Mouse (Mus musculus) ES-E14 (cell line): ENCODE measurements around the gene Arhgef19. TPM values are rescaled to one million over a fixed set of nuclear protein-coding genes. Genes with fewer than 3 reads are reported as not detected.

Experiments
- DNase-seq: peaks from one replicate; pipeline ENCODE4 v3.0.0-alpha.2; 2013; ENCODE audit warnings: low read depth, low spot score
- H3K27ac ChIP-seq: 2 replicates; pipeline ENCODE4 v1.5.1; 2012; ENCODE audit warnings: low read depth, mild to moderate bottlenecking, low read length, moderate library complexity, mixed read lengths; ENCODE audit not compliant: poor library complexity, insufficient read depth, severe bottlenecking
- H3K36me3 ChIP-seq: 2 replicates; pipeline ENCODE4 v1.6.1; 2012; ENCODE audit warnings: mild to moderate bottlenecking, low read length, moderate library complexity, mixed read lengths; ENCODE audit not compliant: control insufficient read depth, poor library complexity, insufficient read depth, severe bottlenecking
- H3K4me1 ChIP-seq, 2 experiments: fragments of 150-350 bp in 1 of 2; sonication (generic) in 1 of 2; 2 replicates each; pipeline ENCODE4 v1.6.1; 2012; ENCODE audit warnings: low read length in 2 of 2, mild to moderate bottlenecking in 1 of 2, mixed read lengths in 1 of 2; ENCODE audit not compliant: control insufficient read depth in 2 of 2, insufficient read depth in 2 of 2, poor library complexity in 1 of 2
- H3K4me3 ChIP-seq, 2 experiments: fragments of 150-350 bp in 1 of 2; sonication (generic) in 1 of 2; 2 replicates each; pipeline ENCODE4 v1.5.1; 2012; ENCODE audit warnings: low read length in 2 of 2, low read depth in 1 of 2, mild to moderate bottlenecking in 1 of 2, mixed read lengths in 1 of 2; ENCODE audit not compliant: insufficient read depth in 1 of 2, poor library complexity in 1 of 2, severe bottlenecking in 1 of 2
- H3K9ac ChIP-seq: 2 replicates; pipeline ENCODE4 v1.6.1; 2012; ENCODE audit warnings: low read depth, mild to moderate bottlenecking, low read length, mixed read lengths; ENCODE audit not compliant: poor library complexity, insufficient read depth, severe bottlenecking
- H3K9me3 ChIP-seq: fragments of 150-350 bp; sonication (generic); 2 replicates; pipeline ENCODE4 v1.6.1; 2012; ENCODE audit warnings: low read depth, mild to moderate bottlenecking, low read length; ENCODE audit not compliant: control insufficient read depth, insufficient read depth
- CHD2 ChIP-seq: IDR thresholded peaks from 2 replicates; pipeline ENCODE4 v1.6.1; 2014; ENCODE audit warnings: mild to moderate bottlenecking, low read depth, low read length, inconsistent platforms
- HCFC1 ChIP-seq: IDR thresholded peaks from 2 replicates; pipeline ENCODE4 v1.6.1; 2012; ENCODE audit warnings: low read length, inconsistent platforms, borderline replicate concordance; ENCODE audit not compliant: insufficient read depth
- MAFK ChIP-seq: IDR thresholded peaks from 2 replicates; pipeline ENCODE4 v1.6.1; 2014; ENCODE audit warnings: mild to moderate bottlenecking, low read depth, low read length, inconsistent platforms; ENCODE audit not compliant: insufficient read depth
- ZC3H11A ChIP-seq: IDR thresholded peaks from 2 replicates; pipeline ENCODE4 v1.6.1; 2012; ENCODE audit warnings: low read depth, mild to moderate bottlenecking, inconsistent platforms, low read length, borderline replicate concordance
- ZNF384 ChIP-seq: IDR thresholded peaks from 2 replicates; pipeline ENCODE4 v1.6.1; 2012; ENCODE audit warnings: low read depth, low read length, inconsistent platforms
- in situ Hi-C, 2 experiments: fragments of 600-800 bp; cut with MboI; formaldehyde crosslinking; loops; one replicate each; pipeline ENCODE4 v1.15.1; 2025; ENCODE audit warnings: low sequenced_read_pairs in 2 of 2, inconsistent platforms in 1 of 2; ENCODE audit not compliant: unreplicated experiment in 2 of 2
- total RNA-seq: library from RNA; depleted of rRNA; stranded (reverse); fragments of 300-350 nt; gene quantifications from 2 replicates; pipeline ENCODE4 v1.2.3, GENCODE M21; 2012

Arhgef19 gene
- total RNA-seq, 1 experiment: 1.7 TPM

DNA sequence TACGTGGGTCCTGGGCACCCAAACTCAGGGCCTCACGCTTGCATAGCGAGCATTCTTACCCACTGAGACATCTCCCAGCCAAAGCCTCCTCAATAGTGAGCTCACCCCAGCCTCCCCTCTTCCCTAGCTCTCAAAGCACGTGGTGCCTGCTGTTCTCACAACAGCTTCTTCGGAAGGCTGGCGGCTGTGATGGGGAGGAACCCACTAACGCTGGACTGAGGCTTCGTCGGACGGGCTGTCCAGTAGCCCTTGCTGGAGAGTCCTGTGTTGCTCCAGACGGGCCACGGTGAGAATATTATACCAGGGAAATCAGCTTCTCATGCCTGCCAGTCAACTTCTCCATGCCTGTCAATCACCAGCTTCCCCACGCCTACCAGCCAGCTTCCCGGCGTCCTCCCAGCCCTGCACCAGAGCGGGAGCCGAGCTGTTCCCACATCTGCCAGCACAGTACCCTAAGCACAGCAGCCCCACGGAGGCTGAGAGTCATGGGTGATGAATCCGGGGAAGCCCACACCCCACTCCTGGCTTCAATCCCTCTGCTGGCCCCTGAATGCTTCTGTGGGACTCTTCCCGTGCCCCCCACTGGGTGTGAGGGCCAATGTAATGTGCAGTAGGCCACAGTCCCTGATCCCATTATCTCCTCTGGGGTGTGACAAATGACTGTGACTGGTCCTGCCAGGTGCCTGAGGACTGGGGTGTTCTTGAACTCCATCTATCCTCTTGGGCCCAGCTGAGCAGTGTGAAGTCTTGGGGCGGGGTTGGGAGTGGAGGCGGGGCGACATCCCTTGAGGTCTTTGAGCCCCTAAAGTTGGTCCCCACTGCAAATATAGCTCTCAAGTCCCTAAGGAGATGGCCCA lies 35.4 kb downstream of the Arhgef19 start:
- H3K4me3 ChIP-seq: no peak overlapping the region
- no peak overlapping the region; the same call in 1 of the 2 replicates for H3K27ac ChIP-seq
- no peak for DNase-seq
- TF ChIP-seq ZC3H11A (no peak), CHD2 (no peak), MAFK (no peak), ZNF384 (no peak), HCFC1 (no peak)
- peaks cover 10 to 56% of the 10 kb centered on the region in 2 experiments for H3K4me1 ChIP-seq
- H3K9ac ChIP-seq: peak overlapping the region; percentile 33; the same call in 1 of the 2 replicates
- H3K9me3 ChIP-seq: no peaks in the 10 kb centered on the region
- no peaks in the 10 kb centered on the region for H3K36me3 ChIP-seq
- in situ Hi-C loops: loop anchor here in 1 of 2 experiments (5.0 kb wide), 1 partner anchor 88 kb away; no protein-coding TSS in a partner anchor

DNA sequence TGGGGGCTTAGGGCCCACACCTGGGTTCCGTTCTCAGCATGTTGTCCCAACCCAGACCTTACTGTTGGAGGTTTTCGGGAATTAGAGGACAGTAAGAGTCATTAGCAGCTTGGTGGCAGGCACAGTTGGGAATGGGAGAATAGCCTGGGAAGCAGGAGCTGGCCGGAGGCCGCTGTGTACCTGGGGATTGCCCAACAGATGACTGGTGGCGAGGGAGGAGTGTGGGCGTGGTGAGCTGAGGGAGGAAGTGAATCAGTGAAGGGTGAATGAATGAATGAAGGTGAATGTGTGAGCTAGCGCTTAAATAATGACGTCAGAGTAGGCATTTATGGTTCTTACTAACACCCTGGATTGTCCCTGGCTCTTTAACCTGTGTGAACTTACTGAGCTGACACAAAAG lies 37.9 kb downstream of the Arhgef19 start:
- Histone ChIP-seq H3K4me3 (no peak overlapping the region), H3K36me3 (no peaks in the 10 kb centered on the region), H3K9me3 (no peaks in the 10 kb centered on the region), H3K9ac (peak overlapping the region; percentile 13; the same call in 1 of the 2 replicates), H3K27ac (no peak overlapping the region; the same call in 1 of the 2 replicates), H3K4me1 (peaks cover 11 to 53% of the 10 kb centered on the region in 2 experiments)
- in situ Hi-C loops: loop anchor here in 1 of 2 experiments (5.0 kb wide), 1 partner anchor 85 kb away; no protein-coding TSS in a partner anchor
- TF ChIP-seq MAFK (no peak), ZNF384 (no peak), HCFC1 (no peak), ZC3H11A (no peak), CHD2 (no peak)
- no peak for DNase-seq

DNA sequence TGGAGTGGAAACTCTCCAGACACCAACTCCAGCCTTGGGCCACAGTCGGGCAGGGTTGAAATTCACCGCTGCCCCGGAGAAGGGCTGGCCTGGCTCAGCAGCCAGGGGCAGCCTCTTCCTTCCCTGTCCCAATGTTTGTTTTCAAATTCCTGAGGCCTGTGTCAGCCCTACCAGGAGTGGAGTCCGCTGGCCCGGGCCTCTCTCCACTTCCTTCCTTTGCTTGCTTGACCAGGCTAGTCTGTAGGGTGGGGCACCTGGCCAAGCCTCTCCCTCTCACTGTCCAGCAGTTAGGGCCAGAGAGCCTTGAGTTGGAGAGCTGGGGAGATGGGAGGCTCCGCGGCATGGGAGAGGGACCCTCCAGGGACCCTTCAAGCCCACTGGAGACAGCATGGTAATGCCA lies 38.9 kb downstream of the Arhgef19 start:
- Histone ChIP-seq H3K4me1 (peaks cover 12 to 54% of the 10 kb centered on the region in 2 experiments), H3K9me3 (no peaks in the 10 kb centered on the region), H3K9ac (peak overlapping the region; percentile 56; the same call in 1 of the 2 replicates), H3K4me3 (peak overlapping the region in 1 of 2 experiments; percentile 1; a peak in 1 of 4 replicates), H3K36me3 (no peaks in the 10 kb centered on the region), H3K27ac (peak overlapping the region; percentile 82)
- in situ Hi-C loops: loop anchor here in 1 of 2 experiments (5.0 kb wide), 1 partner anchor 84 kb away; no protein-coding TSS in a partner anchor
- no peak for DNase-seq
- TF ChIP-seq ZC3H11A: no peak
- no peak for TF ChIP-seq ZNF384
- TF ChIP-seq HCFC1: no peak
- TF ChIP-seq CHD2: no peak
- TF ChIP-seq MAFK: no peak

DNA sequence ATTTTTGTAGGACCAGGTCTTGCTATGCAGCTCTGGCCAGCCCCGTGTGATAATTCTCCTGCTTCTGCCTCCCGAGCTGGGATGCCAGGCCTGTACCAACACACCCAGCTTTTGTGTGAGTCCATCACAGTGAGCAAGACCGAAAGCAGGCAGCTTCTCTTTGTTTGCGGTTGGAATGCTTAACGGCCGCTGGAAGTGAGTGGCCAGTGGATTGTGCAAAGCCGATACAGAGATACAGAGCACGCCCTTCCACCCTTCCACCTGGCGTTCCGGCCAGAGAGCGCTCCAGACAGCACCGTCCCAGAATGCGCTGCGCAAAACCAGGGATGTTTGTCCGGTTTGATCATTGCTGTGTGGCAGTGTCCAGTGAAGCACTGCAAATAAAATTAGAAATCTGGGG lies 40.0 kb downstream of the Arhgef19 start:
- no peak for DNase-seq
- peak overlapping the region; percentile 82 for H3K27ac ChIP-seq
- peak overlapping the region; percentile 26 to 51; a peak in 3 of 4 replicates for H3K4me3 ChIP-seq

More for the DNA sequence above, 40.0 kb downstream of the Arhgef19 start:
- H3K4me1 ChIP-seq: peaks cover 10 to 56% of the 10 kb centered on the region in 2 experiments
- no peak for TF ChIP-seq ZNF384
- TF ChIP-seq HCFC1: no peak
- H3K9ac ChIP-seq: peak overlapping the region; percentile 67
- H3K9me3 ChIP-seq: no peaks in the 10 kb centered on the region
- in situ Hi-C loops: loop anchor here in 1 of 2 experiments (5.0 kb wide), 1 partner anchor 83 kb away; no protein-coding TSS in a partner anchor
- no peaks in the 10 kb centered on the region for H3K36me3 ChIP-seq
